Mouse (Mus musculus): ENCODE results near the gene Pbx1.

Pbx1 gene

DNA sequence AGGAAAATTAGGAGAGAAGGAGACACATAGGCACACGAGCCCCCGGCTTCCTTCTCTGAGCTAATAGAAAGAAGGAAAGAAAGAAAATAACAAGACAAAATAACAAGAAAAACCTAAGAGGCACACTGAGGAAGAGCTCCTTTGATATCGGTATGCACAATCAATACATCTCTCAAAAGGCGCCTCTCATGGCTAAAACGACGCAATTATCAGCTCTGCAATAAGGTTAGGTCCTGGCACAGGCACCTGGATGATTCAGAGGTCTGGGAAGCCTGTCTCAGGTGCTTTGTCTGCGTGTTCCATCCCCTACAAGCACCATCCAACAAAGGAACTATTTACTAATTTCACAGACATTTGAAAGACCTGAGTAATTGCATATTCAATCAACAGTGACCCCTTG is 5.8 kb downstream of the Pbx1 start:
- peak in 1 of 2 experiments; percentile 26 for DNase-seq (ENCODE audit: low spot score in 2 of 2)

GRCm38 (mm10) chr1:168425017-168425705 is 6.9 kb downstream of the Pbx1 start:
- DNase-seq (ENCODE audit: low spot score in 2 of 2): peak in 1 of 2 experiments; percentile 20

DNA sequence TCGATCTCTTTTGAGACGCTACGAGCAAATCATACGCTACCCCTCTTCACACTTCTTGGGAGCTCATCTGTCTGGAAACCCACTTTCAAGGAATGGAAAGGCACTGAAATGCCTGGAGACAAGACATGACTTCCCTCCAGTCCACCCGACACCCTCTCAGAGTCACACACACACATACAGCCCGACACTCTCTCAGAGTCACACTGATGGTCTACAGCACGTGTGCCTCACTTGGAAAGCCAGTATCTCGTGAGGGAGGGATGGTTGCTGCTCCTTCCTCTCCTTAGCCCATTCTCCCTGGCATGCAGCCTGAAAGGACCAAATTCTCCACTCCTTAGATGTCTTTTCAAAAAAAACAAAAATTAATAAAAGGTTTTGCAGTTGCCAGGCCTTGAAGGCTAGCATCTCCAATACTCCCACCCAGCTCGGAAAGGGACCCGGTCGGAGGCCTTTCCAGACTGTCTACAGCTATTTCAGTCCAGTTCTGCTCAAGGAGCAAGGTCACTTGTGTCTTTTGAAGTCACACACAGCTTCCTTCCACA is 8.6 kb downstream of the Pbx1 start:
- DNase-seq (ENCODE audit: low spot score in 2 of 2): no peak

DNA sequence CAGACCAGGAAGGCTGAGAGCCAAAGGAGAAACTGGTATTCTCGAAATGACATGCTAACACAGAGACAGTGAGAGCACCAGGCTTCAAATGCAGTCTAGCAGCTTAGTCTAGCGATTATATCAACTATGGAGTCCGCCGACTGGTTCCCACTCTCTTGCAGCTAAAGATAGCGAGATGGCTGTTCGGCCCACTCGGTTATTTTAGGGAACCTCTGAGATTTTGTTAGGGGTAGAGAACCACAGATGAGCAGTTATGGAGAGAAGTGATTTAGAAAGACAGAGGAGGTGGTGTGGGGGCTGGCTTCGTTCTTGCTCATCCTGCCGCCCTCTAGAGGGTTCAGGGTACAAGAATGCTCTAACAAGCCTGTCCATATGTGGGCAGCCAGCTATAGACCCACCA is 13.2 kb downstream of the Pbx1 start:
- peak; percentile 65 to 82 for DNase-seq (ENCODE audit: low spot score in 2 of 2)

- peak in 1 of 2 experiments; percentile 50 for DNase-seq (ENCODE audit: low spot score in 2 of 2)
Measured at GRCm38 (mm10) chr1:168417626-168418025, 14.4 kb downstream of the Pbx1 start.

DNA sequence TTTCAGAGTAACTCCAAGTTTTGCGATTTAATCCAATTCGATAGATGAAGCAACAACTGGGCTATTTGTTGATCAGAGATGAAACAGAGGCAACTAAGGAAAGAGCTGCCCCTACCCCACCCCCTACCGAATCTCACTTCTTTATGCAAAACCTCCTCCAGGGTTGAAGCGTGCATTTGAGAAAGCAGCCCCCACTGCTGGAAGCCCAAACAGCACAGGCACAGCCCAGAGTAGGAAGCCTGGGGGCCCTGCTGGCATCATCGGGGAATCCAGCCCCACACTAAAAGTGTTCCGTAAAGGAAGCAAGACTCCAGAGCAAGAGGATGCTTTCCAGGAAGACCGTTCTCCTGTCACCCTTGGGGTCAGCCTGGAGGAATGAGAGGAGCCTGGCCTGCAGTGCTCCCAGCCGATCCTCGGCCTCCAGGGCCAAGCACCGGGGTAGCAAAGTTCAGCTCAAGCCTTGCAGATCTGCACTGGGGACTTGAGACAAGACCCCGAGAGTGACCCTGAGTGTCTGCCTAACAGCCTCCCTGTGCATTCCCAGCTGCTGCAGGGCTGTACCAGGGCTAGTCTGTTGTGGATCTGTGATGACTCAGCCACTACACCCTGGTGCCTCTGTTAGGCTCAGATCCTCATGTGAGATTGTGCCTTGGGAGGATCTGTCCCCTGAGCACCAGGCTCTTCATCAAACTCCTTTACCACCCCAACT is 15.2 kb downstream of the Pbx1 start:
- no peak for DNase-seq (ENCODE audit: low spot score in 2 of 2)

GRCm38 (mm10) chr1:168410611-168411010 is 21.5 kb downstream of the Pbx1 start:
- peak in 1 of 2 experiments; percentile 15 for DNase-seq (ENCODE audit: low spot score in 2 of 2)

DNA sequence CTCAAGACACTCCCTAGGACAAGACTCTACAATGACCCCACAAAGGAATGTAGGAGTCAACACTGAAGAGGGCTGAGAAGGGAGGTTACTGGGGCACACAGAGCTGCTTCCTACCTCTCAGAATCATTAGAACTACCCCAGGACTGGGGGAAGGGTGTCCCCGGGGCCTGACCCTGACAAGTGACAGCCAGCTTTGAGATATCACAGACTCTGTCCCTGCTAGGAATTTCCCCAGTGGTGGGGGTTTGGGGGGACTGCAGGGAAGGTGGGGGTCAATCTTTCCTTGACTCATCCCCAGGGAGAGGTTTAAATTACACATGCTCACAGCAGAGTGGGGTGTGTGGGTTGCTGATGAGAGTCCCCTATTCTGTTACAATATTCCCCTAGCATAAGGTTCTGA is 22.0 kb downstream of the Pbx1 start:
- DNase-seq (ENCODE audit: low spot score in 2 of 2): no peak

DNA sequence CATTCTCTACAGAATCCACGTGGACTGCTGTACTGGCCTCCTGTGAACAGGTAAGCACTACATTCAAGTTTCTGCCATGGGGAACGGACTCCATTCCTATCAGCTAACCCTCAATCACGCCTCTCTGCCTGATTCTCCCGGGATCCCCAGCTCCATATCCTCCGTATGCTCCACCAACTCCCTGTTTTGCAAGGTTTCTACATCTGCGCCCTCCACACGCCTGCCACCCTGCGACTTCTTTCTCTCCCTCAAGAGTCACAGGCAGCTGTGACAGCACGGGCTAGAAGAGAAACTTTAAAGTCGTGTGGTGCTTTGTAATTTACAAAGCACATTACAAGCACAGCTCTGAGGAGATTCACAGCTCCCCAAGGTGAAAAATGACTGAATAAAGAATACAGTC is 23.3 kb downstream of the Pbx1 start:
- DNase-seq (ENCODE audit: low spot score in 2 of 2): no peak

DNA sequence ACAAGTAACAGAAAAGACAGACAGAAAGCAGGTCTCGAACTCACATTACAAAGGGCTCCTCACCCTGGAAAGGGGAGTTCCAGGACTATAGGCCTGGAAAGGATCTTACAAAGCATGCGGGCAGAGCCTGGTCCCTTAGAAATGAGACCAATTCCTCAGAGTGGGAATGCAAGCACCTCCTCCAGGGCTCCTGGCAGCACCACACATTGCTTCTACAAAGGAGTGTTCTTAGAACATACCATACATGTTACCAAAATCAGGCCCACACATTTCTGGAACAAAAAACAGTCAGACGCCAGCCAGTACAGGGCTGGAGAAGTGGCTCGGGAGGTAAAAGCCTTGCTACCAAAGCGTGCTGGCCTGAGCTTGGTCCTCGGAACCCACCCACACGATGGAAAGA is 24.1 kb downstream of the Pbx1 start:
- no peak for DNase-seq (ENCODE audit: low spot score in 2 of 2)

DNA sequence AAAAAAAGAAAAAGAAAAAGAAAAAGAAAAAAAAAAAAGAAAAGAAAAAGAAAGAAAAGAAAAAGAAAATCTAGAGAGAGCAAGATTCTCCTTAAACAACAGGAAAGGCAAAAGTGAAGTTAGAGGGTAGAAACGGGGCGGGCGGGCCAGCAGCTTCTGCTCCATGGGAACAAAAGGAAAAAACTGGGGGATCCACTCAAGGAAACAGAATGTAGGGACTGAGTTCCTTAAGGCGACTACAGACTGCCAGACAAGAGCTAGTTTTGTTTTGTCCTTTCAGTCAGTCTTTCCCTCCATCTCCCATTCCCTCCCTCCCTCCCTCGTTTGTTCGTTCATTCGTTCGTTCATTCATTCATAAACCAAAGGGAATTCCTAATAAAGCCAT is 25.8 kb downstream of the Pbx1 start:
- no peak for DNase-seq (ENCODE audit: low spot score in 2 of 2)

GRCm38 (mm10) chr1:168405645-168406290 is 26.3 kb downstream of the Pbx1 start:
- no peak for DNase-seq (ENCODE audit: low spot score in 2 of 2)

GRCm38 (mm10) chr1:168403529-168403928 is 28.5 kb downstream of the Pbx1 start:
- DNase-seq (ENCODE audit: low spot score in 2 of 2): no peak

- DNase-seq (ENCODE audit: low spot score in 2 of 2): no peak
Measured at GRCm38 (mm10) chr1:168402683-168403082, 29.4 kb downstream of the Pbx1 start.

DNA sequence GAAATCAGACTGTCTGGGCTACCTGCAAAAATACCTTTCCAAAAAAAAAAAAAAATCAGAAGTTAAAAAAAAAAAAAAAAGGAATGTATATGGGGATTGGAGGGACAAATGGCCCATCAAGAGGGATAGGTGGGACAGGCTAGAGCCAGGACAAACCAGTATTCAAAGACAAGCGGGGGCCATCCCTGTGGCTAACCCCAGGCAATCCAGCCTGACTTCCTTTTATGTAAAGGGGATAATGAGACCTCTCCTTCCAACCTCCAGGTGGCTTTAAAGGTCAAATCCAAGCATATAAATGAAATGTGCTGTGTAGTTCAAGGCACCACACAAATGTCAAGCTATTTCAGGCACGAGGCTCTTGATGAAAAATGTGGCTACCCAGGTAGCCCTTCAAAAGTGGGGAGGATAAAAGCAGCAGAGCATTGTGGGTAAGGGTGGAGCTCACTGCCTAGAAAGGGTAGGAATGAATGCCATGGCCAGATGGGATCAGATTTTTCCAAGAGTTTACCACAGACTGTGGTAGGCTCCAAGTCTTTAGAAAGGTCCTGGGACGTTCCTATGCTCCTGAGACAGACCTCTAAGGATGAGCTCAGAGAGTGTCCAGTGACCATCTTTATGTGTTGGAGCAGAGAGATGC is 36.4 kb downstream of the Pbx1 start:
- no peak for DNase-seq (ENCODE audit: low spot score in 2 of 2)

DNA sequence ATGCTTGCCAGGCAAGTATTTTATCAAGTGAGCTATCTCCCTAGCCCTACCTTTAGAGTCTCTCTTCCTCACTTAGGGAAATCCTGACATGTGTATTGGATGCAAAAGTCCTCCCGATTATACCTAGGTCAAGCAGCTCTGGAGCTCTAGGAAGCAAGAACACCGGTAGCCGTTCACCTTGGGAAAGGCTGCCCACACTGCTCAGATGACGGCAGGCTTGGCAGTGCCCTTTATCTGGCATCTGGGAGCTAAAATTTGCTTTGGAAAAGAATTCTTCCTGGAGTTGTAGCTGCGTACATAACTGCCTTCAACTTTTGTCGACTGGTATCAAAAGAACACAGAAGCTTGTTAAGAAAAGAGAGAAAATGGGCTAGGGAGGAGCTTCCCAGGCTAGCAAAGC is 37.5 kb downstream of the Pbx1 start:
- DNase-seq (ENCODE audit: low spot score in 2 of 2): no peak

GRCm38 (mm10) chr1:168393456-168393855 is 38.6 kb downstream of the Pbx1 start:
- no peak for DNase-seq (ENCODE audit: low spot score in 2 of 2)

DNA sequence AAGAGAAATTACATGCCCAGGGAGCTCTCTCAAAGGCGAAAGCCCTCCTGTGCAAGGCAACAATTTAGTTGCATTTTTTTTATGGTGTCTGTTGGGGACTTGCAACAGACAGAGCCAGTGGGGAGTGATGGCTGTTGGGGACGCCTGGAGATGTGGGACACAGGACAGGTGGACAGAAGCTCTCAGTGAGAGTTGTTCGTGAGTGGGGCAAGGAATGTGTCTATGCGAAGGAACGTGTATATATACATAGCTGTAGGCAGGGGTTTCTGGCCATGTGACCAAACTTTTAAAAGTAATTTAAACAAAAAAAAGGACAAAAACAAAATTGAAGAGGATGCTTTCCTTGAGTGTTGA is 39.6 kb downstream of the Pbx1 start:
- DNase-seq (ENCODE audit: low spot score in 2 of 2): no peak

DNA sequence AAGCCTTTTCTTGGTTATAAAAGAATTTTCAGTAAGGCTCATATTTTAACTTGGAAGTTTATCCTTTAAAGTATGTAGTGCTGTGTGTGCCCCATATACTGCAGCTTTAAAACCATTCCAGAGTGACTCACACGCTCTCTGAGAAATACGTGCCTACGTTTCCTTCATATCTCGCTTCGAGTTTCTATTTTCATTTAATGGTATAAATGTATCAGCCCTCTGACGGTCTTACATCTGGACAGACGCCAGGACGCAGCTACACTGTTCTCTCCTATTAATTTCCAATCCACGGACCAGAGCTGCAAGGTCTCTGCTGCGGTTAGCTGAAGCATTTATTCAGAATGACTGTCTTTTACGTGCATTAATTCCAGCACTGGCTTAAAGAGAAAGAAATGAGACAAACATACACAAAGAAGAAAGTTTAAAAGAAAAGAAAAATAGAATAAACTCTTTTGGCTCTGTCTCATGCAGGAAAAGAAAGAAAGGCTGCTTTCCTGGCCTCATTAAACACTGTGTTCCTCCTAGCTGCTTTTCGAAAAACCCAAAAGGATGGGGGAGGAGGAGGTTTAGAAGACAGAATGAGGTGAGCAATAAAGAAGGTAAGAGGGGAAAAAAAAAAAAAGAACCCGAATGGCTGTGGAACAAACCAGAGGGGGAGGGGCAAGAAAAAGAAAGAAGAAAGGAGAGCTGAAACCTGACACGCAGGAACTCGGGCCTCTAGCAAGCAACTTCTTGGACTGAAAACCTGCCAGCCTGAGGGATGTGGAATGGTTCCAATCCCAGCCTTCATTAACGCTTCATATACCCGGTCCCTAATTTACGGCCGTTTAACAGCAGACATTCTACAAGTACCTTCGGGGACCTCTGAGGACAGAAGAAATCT is 40.2 kb downstream of the Pbx1 start:
- DNase-seq (ENCODE audit: low spot score in 2 of 2): peak; percentile 67 to 70

DNA sequence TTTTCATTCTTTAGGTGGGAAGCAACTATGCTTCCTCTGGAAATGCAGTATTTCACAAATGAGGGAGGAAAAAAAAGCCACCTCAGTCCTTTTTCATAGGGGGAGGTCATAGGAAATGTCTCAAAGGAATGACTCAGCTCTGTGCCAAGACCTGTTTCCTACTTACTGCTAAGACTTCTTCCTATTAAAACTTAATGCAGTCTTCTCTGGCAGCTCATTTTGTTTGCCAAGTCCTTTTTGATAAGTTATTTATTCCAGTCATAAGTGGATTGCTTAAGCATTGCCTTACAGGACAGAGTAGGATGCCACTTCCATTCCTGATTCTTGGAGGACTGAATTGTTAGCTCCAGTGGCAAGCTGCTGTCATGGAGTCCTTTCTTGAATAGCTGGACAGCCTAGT is 41.3 kb downstream of the Pbx1 start:
- DNase-seq (ENCODE audit: low spot score in 2 of 2): no peak

- peak in 1 of 2 experiments; percentile 65 for DNase-seq (ENCODE audit: low spot score in 2 of 2)
Measured at GRCm38 (mm10) chr1:168386159-168386558, 45.9 kb downstream of the Pbx1 start.
